ENCODE assay signal across 29 mouse cellular contexts in the genomic region with DNA sequence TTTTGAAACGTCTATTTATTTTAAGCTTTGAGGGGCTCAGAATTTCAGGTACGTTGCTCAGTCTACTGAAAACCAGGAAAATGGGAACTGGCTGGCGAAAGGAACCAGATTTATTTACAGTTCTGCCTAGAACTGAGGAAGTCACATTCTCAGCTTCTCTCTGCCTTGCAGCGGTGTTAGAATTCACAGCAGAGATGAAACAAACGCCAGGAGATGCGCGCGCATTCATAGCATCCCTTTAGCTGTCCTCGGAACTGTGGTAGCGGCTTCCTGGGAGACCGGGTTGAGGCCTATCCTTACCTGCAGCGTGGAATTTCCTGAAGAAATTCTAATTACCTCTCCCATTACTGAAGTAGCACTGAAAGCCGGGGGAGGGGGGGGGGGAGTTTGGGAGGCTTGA. TPM values are rescaled to one million over a fixed set of nuclear protein-coding genes. Genes with fewer than 3 reads are reported as not detected.
DNase-seq lines count a peak whose midpoint lies in the region; ATAC-seq lines count a peak whose summit lies in the region.
"Had no signal": no experiment of that assay in that cellular context is flagged by ENCODE, and none has a peak within 500 bp of the region (broad histone marks: within the 10 kb centered on the region; RNA-seq: fewer than 3 reads in every experiment).

No protein-coding gene starts in this region.

- H3K9me3 ChIP-seq in heart, embryonic 10.5 days, result no peaks in the 10 kb centered on the region
- peaks cover 7% of the 10 kb centered on the region; the same call in 1 of the 2 replicates for H3K9me3 ChIP-seq in heart, embryonic 12.5 days (replicated peaks)
- no peaks in the 10 kb centered on the region for H3K9me3 ChIP-seq in liver, embryonic 11.5 days (ENCODE audit: control insufficient read depth, low read length)
- H3K9me3 ChIP-seq: heart, embryonic 15.5 days; intestine, embryonic 15.5 days; liver, embryonic 13.5 days; midbrain, embryonic 12.5 days; neural tube, embryonic 12.5 days had no signal

- no peaks in the 10 kb centered on the region for H3K27me3 ChIP-seq in heart, embryonic 10.5 days (ENCODE audit: insufficient read depth, poor library complexity, severe bottlenecking)
- H3K27me3 ChIP-seq in heart, embryonic 12.5 days (replicated peaks), result no peaks in the 10 kb centered on the region
- no peaks in the 10 kb centered on the region for H3K27me3 ChIP-seq in liver, embryonic 11.5 days (replicated peaks; ENCODE audit: control insufficient read depth, insufficient read depth, low read length)
- H3K27me3 ChIP-seq: embryonic facial prominence, embryonic 13.5 days; heart, embryonic 15.5 days; hindbrain, embryonic 12.5 days; intestine, embryonic 15.5 days; liver, embryonic 13.5 days; neural tube, embryonic 12.5 days had no signal

- no peak overlapping the region for H3K4me2 ChIP-seq in heart, embryonic 12.5 days
- H3K4me2 ChIP-seq in liver, embryonic 11.5 days, result no peak overlapping the region
- H3K4me2 ChIP-seq: embryonic facial prominence, embryonic 13.5 days; heart, embryonic 15.5 days; hindbrain, embryonic 12.5 days; intestine, embryonic 15.5 days; liver, embryonic 13.5 days; midbrain, embryonic 12.5 days; neural tube, embryonic 12.5 days had no signal

- DNase-seq in heart, embryonic 10.5 days (ENCODE audit: low spot score), result peak; percentile 61
- peak; percentile 64 to 69 for DNase-seq in right cerebral cortex, postnatal 10 days (ENCODE audit: low spot score in 2 of 2)
- DNase-seq in right cerebral cortex, adult 2 months (ENCODE audit: low spot score in 2 of 2), result no peak
- peak; percentile 52 for DNase-seq in brain, adult 2 months (ENCODE audit: low read depth, low spot score)
- DNase-seq in liver, embryonic 11.5 days (ENCODE audit: low spot score), result no peak
- DNase-seq: adrenal gland, postnatal 14 days; B cell, adult 2 months; cerebellum, adult 11-12 months; cerebellum, postnatal 10 days; kidney, adult 8-10 months; kidney, postnatal 4 days; liver, embryonic 13.5 days; lung, adult 18-20 months; lung, postnatal 4 days; thymus, postnatal 4 days had no signal

- 0 out of 2 replicates have a peak, but pooled peaks cover 2% of the 10 kb centered on the region for H3K36me3 ChIP-seq in heart, embryonic 10.5 days
- H3K36me3 ChIP-seq in heart, embryonic 12.5 days, result no peaks in the 10 kb centered on the region
- no peaks in the 10 kb centered on the region for H3K36me3 ChIP-seq in liver, embryonic 11.5 days (ENCODE audit: control insufficient read depth, insufficient read depth, low read length)
- H3K36me3 ChIP-seq: embryonic facial prominence, embryonic 13.5 days; heart, embryonic 15.5 days; hindbrain, embryonic 12.5 days; intestine, embryonic 15.5 days; liver, embryonic 13.5 days; midbrain, embryonic 12.5 days; neural tube, embryonic 12.5 days had no signal

- H3K27ac ChIP-seq in heart, embryonic 10.5 days, result no peak overlapping the region
- H3K27ac ChIP-seq in heart, embryonic 12.5 days (ENCODE audit: poor library complexity, severe bottlenecking), result no peak overlapping the region
- no peak overlapping the region for H3K27ac ChIP-seq in liver, embryonic 11.5 days (ENCODE audit: low read depth, low read length)
- H3K27ac ChIP-seq: embryonic facial prominence, embryonic 13.5 days; heart, embryonic 15.5 days; hindbrain, embryonic 12.5 days; hindbrain, postnatal 0 days; intestine, embryonic 15.5 days; kidney, postnatal 0 days; liver, embryonic 13.5 days; midbrain, embryonic 12.5 days; neural tube, embryonic 12.5 days; stomach, postnatal 0 days had no signal

- no peak for ATAC-seq in heart, embryonic 12.5 days (ENCODE audit: insufficient number of reproducible peaks, low FRiP score)
- ATAC-seq in liver, embryonic 11.5 days (replicated peaks; ENCODE audit: low FRiP score), result no peak
- ATAC-seq: forebrain, embryonic 16.5 days; hindbrain, postnatal 0 days; intestine, embryonic 15.5 days; lung, postnatal 0 days had no signal

- no peak overlapping the region for H3K9ac ChIP-seq in heart, embryonic 12.5 days
- H3K9ac ChIP-seq in liver, embryonic 11.5 days (ENCODE audit: low read depth, low read length), result no peak overlapping the region
- H3K9ac ChIP-seq: embryonic facial prominence, embryonic 13.5 days; heart, embryonic 15.5 days; hindbrain, embryonic 12.5 days; intestine, embryonic 15.5 days; liver, embryonic 13.5 days; midbrain, embryonic 12.5 days; neural tube, embryonic 12.5 days had no signal

- 88% methylated on average over 13 of the region's 13 CpGs for WGBS in heart, embryonic 10.5 days
- WGBS in heart, embryonic 12.5 days, result 78% methylated on average over 13 of the region's 13 CpGs
- WGBS in liver, embryonic 11.5 days, result 82% methylated on average over 13 of the region's 13 CpGs

- no peaks in the 10 kb centered on the region for H3K4me1 ChIP-seq in heart, embryonic 10.5 days
- H3K4me1 ChIP-seq in heart, embryonic 12.5 days (replicated peaks), result no peaks in the 10 kb centered on the region
- H3K4me1 ChIP-seq in liver, embryonic 11.5 days (replicated peaks; ENCODE audit: control insufficient read depth, insufficient read depth, low read length), result no peaks in the 10 kb centered on the region
- H3K4me1 ChIP-seq: hindbrain, embryonic 12.5 days; liver, embryonic 13.5 days; megakaryocyte, embryonic 14.5 days; neural tube, embryonic 12.5 days had no signal

- H3K4me3 ChIP-seq in heart, embryonic 10.5 days, result no peak overlapping the region
- H3K4me3 ChIP-seq in heart, embryonic 12.5 days, result no peak overlapping the region
- H3K4me3 ChIP-seq in liver, embryonic 11.5 days (ENCODE audit: low read depth, low read length), result no peak overlapping the region
- H3K4me3 ChIP-seq: embryonic facial prominence, embryonic 13.5 days; heart, embryonic 15.5 days; hindbrain, embryonic 12.5 days; intestine, embryonic 15.5 days; liver, embryonic 13.5 days; megakaryocyte, embryonic 14.5 days; midbrain, embryonic 12.5 days; myocyte; neural tube, embryonic 12.5 days had no signal

RNA-seq across cellular contexts. Expression of gene Gtf2a1, which starts 16.4 kb away (rescaled TPM):
- polyA plus RNA-seq in heart, embryonic 10.5 days (2016; fragmentation: Nextera tagmentation; extraction: Ambion mirVana), result 32.0 and 42.3 TPM in 2 replicates
- 44.5 and 45.5 TPM in 2 replicates for polyA plus RNA-seq in heart, embryonic 12.5 days (2016; fragmentation: Nextera tagmentation; extraction: Ambion mirVana)
- polyA plus RNA-seq in liver, embryonic 11.5 days (2014; fragmentation: Nextera tagmentation; extraction: Ambion mirVana), result 28.9 and 32.2 TPM in 2 replicates

Comparison
In these comparisons a context has a peak if more than half of its experiments do, and no peak if none do; other contexts are left out.
1. DNase-seq: peak in heart, embryonic 10.5 days (single experiment), right cerebral cortex, postnatal 10 days (2 of 2) and brain, adult 2 months (single experiment); none in right cerebral cortex, adult 2 months (0 of 2) and liver, embryonic 11.5 days (single experiment).